Mouse (Mus musculus): Measurements from ENCODE around the gene Tex13a.

Tex13a gene

GRCm38 (mm10) chrX:138209480-138209879 is at the start of gene Tex13a:
Gene Tex13a, minus strand, starts transcription at chrX:138209580.
- no peak for DNase-seq (ENCODE audit: low read depth, low spot score)

GRCm38 (mm10) chrX:138234626-138235025 is 25.2 kb upstream of the Tex13a start:
- DNase-seq (ENCODE audit: low read depth, low spot score): no peak

- peak; percentile 3 for DNase-seq (ENCODE audit: low read depth, low spot score)
Observed at GRCm38 (mm10) chrX:138170146-138170545, 39.2 kb downstream of the Tex13a start.

All from ES-CJ7 (cell line).